Mouse (Mus musculus): Measurements from ENCODE around the gene Thsd4.
"Not testable (repeated sequence)": the region's sequence is repeated elsewhere in the genome, so short reads cannot be mapped to it uniquely, and the experiment has no call there.

Thsd4 gene

DNA sequence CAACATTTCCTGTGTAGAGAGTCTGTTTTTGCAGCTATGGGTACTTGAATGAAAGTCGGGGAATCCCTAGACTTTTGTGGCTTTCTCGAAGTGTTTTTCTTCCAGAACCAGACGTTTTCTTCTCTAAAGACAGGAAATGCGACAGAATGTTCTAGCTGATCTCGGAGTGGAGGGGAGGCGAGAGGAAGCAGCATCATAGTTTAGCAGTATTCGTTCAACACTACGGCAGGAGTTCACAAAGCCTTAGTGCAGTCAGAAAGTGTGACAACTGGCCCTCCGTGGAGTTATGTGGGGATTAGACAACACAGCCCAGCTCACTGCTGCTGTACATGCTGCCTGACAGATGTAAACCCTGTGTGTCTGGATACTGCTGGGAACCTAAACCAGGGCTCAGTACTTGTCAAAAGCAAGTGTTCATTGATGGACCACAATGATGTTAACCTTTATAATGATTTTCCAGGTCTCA lies 579.9 kb downstream of the Thsd4 start:
- DNase-seq (ENCODE audit: low spot score): no peak

DNA sequence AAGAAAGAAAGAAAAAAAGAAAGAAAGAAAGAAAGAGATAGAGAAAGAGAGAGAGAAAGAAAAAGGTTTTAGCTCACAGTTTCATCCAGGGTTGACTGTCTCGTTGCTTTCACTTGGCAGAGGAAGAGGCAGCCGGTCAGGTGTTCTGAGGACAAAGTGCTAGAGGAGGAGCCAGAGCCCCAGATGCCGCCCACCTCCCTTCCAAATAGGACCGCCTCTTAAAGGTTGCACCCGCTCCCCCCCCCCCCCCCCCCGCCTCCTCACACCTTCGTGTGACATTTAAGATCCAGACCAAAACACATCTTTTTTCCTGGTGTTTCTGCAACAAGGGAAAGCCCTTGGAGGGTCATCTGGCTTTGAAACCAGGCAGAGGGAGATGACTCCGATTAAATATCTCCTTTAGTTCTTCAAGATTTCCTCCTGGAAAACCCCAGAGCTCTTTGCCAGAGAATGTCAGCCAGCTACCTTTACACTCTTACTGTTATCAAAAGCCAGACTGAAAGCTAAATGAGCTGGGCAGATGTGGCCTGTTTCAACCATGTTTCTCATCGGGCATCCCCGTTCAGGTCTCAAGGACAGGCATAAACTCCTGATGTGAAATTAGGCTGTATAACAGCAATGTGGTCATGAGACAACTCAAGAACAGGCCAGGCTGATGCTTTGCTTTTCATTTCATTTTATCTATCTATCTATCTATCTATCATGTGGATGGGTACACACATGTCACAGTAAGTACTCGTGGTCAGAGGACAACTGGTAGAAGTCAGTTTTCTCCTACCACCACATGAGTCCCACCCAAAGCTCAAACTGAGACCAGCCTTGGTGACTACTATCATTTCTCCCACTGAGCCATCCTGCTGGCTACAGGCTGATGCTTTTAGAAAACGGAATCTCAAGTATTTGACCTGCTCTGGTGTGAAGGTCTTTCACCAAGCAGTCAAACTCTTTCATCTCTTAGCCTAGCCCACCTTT lies 580.6 kb downstream of the Thsd4 start:
- no peak for DNase-seq (ENCODE audit: low spot score)

DNA sequence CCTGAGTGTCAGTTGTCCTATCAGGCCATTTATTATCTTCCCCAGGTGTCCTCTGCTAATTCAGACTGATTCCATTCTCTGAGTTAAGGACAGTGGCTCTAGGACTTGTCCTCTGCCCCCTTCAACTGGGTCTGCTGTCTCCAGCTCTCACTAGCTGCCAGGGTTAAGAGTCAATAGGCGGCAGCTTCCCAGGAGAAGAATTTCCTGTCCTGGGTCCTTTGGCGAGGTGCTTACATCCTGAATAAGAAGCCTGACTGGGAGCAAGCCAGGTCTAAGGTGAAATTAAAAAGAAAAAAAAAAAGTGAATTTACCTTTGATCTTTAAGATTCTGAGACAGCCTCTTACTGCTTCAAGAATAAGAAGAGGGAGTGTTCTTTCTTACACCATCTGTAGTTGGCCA lies 582.2 kb downstream of the Thsd4 start:
- DNase-seq (ENCODE audit: low spot score): no peak

DNA sequence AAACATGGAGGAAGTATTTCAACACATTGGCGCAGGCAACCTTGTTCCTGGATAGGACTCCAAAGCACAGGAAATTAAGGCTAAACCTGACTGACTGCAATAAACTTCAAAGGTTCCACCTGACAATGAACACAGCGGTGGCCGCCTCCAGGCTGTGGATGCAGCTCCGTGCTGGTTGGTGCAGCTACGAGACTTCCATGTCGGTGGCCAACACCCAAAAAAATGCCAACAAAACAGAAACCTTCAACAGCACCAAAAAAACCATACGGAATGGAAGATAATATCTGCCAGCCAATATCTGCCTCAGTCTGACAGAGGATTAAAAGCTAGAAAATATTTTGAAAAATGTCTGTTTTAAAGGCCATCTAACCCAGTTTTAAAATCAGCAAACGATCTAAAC lies 583.3 kb downstream of the Thsd4 start:
- DNase-seq (ENCODE audit: low spot score): no peak

DNA sequence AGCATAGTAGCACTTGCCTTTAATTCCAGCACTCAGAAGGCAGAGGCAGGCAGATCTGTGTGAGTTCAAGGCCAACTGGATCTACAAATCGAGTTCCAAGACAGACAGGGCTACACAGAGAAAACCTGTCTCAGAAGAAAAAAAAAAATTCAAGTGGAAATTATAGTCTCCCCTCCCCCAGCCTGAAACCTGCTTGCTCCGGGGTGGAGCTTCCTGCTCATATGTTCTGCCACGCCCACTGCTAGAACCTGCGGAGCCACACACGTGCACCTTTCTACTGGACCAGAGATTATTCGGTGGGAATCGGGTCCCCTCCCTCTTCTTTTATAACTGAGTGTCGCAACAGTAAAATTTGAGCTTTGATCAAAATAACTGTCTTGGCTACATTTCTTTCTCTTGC lies 586.0 kb downstream of the Thsd4 start:
- not testable (repeated sequence) for DNase-seq (ENCODE audit: low spot score)

DNA sequence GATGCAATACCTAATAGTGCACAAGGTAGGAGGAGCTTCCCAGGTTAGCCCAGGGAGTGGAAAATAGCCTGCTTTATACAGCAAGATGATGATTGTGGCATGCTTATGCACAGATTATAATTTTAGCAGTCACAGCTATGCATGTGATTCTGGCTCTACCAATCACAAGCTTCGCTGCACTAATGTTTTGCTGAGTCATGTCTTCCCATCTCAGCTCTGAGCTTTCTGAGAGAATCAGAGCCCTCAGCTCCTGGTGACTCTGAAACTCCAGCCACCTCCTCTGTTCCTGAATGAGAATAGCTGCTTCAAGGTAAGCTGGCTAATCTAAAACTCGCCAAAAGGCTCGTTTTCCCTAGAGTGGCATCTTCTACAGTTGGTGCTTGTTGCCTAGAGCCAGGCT lies 591.6 kb downstream of the Thsd4 start:
- no peak for DNase-seq (ENCODE audit: low spot score)

Measured in retina, embryonic 14.5 days (tissue).